Mouse (Mus musculus): ENCODE measurements around the gene Mustn1.

DNA sequence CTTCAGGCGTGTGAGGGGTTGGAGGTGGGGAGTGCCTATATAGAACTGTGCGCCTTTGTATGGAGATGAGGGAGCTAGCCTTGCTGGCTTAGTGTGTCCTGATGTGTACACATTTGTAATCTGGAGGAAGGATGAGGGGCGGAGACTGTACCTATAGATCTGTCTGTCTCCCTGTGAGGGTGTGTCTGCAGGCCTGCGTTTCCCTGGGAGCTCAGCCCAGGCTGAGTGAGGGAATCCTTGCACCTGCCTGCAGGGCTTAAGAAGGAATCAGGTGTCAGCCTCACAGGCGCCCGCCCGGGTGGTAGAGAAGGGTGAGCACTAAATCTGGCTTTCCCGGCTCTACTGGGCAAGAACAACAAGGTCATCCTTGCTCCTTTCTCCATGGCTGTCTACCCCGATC, 794 bp downstream of the Mustn1 start:
- TF ChIP-seq CTCF (IDR thresholded peaks at IDR 0.05; ENCODE audit: extremely low read depth, insufficient read depth, insufficient read length, insufficient replicate concordance) (no peak), POLR2A (IDR thresholded peaks at IDR 0.05; ENCODE audit: low read depth, low read length) (no peak)
